Mouse (Mus musculus): ENCODE results near the gene 6430571L13Rik. TPM values are rescaled to one million over a fixed set of nuclear protein-coding genes. Genes with fewer than 3 reads are reported as not detected.
"Not testable (repeated sequence)": the region's sequence is repeated elsewhere in the genome, so short reads cannot be mapped to it uniquely, and the experiment has no call there.

Gene 6430571L13Rik
- total RNA-seq, 2 experiments from 2014 or later = 2.5 to 3.2 TPM

DNA sequence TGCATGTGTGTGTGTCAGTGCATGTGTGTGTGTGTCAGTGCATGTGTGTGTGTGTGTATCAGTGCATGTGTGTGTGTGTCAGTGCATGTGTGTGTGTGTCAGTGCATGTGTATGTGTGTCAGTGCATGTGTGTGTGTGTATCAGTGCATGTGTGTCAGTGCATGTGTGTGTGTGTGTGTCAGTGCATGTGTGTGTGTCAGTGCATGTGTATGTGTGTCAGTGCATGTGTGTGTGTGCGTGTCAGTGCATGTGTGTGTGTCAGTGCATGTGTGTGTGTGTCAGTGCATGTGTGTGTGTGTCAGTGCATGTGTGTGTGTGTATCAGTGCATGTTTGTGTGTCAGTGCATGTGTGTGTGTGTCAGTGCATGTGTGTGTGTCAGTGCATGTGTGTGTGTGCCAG, 33.7 kb upstream of the 6430571L13Rik start:
- not testable (repeated sequence) for DNase-seq (ENCODE audit: low spot score in 2 of 2)

DNA sequence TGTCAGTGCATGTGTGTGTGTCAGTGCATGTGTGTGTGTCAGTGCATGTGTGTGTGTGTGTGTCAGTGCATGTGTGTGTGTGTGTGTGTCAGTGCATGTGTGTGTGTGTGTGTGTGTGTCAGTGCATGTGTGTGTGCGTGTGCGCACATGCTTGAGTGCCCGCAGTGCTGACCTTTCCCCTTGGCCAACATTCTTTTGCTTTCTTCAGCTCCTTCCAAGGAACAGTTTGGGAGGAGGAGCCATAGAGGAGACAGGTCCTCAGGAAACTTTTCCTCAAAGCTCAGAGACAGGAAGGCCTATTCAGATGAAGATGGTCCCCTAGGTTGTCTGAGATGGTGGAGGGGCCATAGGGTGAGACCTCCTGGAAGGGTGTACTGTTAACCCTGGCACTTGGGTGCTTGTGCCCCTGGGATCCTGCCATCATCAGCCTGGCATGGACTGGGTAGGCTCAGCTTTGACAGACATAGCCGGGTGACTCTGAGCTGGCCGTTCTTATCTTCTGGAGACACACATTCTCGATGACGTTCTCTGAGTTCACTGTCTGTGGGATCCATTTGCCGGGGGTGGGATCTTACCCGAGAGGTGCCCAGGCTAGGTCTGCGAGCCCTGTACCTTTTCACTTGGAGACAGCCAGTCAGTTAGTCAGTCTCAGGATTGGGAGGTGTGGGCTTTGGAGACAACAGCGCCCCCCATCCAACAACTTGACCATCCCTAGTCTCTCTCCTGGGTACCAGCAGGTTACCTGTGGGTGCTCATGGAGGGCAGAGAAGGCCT, 33.1 kb upstream of the 6430571L13Rik start:
- DNase-seq (ENCODE audit: low spot score in 2 of 2) = no peak

- peak in 1 of 2 experiments; percentile 40 for DNase-seq (ENCODE audit: low spot score in 2 of 2)
These were observed 32.5 kb upstream of the 6430571L13Rik start for GRCm38 (mm10) chr9:107307886-107308285.

- no peak for DNase-seq (ENCODE audit: low spot score in 2 of 2)
These were observed 31.9 kb upstream of the 6430571L13Rik start for GRCm38 (mm10) chr9:107308346-107309000.

DNA sequence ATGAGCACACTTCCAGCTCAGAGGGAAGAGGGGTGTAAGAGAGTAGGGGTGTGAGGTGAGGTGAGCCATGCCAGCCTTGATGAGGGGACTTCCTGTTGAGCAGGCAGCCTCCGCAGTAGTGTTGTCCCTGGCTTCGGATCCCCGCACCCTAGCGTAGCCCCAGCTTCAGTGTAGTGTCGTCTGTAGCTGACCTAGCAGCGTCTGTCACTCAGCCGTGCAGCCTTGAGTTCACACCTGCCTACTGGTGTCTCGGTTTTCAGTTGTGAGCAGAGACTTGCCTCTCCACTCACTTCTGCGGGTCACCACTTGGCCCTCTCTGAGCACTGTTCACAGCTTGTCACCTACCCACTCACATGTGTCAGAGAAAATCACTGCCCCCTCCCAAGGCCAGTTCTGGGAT, 31.2 kb upstream of the 6430571L13Rik start:
- no peak for DNase-seq (ENCODE audit: low spot score in 2 of 2)

DNA sequence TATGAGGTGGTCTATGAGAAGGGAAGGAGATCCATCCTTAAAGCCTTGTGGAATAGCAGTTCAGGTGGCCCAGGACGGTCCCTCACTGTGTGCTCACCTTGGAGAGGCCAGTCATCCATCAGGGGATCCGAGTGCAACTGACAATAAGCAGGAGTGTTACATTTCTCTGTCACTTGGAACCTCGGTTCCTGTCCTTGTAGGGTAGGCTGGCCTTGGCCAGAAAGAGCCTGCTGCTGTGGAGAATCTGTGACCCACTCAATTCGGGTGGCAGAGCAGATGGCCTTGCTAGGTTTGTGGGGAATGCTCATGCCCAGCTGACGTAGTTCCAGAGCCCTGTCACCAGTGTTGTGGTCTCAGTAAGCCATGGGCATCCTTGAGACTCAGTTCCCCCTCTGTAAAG, 30.8 kb upstream of the 6430571L13Rik start:
- no peak for DNase-seq (ENCODE audit: low spot score in 2 of 2)

- no peak for DNase-seq (ENCODE audit: low spot score in 2 of 2)
These were observed 27.4 kb upstream of the 6430571L13Rik start for GRCm38 (mm10) chr9:107312811-107313584.

- no peak for DNase-seq (ENCODE audit: low spot score in 2 of 2)
These were observed 26.5 kb upstream of the 6430571L13Rik start for GRCm38 (mm10) chr9:107313926-107314325.

- no peak for DNase-seq (ENCODE audit: low spot score in 2 of 2)
These were observed 24.6 kb upstream of the 6430571L13Rik start for GRCm38 (mm10) chr9:107315791-107316190.

DNA sequence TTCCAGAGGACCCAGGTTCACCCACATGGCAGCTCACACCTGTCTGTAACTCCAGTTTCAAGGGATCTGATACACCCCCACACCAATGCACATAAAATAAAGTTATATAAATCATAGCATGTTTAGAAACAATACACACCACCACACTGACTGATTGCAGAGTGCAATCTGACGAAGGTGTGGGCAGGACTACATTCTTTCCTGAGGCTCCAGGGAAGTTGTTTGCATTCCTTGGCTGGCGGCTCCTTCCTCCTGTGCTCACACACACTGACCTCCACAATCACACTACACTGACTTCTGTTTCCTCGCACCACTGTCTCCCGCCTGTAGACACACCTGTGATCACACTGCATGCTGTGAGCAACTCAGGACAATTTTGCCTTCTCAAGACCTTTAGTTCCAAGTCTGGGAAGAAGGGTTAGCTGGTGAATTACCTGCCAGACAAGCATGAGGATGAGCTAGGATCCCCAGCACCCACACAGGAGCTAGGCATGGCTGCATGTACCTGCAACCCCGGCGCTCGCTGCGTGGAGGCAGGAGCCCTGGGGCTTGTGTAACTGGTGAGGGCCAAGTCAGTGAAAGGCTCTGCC, 17.8 kb upstream of the 6430571L13Rik start:
- no peak for DNase-seq (ENCODE audit: low spot score in 2 of 2)

- no peak for DNase-seq (ENCODE audit: low spot score in 2 of 2)
These were observed 16.8 kb upstream of the 6430571L13Rik start for GRCm38 (mm10) chr9:107323558-107323957.

DNA sequence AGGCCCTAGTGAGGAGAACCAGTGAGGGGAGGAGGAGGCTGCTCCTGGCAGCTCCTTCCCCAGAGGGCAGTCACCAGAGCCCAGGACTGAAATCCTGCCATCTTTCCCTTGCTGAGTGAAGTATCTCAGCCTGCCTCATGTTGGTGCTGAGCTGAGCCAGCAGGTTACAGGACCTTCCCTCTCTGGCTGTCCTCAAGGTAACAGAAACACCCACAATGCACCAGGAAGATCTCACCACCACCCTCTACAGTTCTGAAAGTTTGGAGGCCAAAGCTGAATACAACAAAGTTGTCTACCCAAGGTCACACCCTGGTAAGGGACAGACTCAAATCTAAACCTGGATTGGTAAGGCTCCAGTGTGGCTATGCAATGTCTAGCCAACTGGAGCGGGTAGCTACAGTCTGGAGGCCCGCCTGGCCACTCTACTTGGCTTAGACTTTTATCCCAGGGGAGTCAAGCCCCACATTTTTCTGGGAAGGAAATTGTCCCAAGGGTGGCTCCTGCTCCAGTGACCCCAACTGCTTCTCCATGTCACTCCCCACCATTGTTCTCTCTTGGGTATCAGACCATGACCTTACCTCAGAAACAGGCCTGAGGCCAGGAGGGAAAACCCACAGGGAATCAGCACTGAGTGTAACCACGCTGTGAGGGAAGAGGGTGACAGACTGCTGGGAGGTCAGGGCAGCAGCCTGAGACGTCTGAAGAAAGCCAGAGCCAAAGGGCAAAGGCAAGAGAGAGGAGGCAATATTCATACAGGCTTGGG, 15.4 kb upstream of the 6430571L13Rik start:
- no peak for DNase-seq (ENCODE audit: low spot score in 2 of 2)

GRCm38 (mm10) chr9:107325904-107326303, 14.5 kb upstream of the 6430571L13Rik start:
- no peak for DNase-seq (ENCODE audit: low spot score in 2 of 2)

DNA sequence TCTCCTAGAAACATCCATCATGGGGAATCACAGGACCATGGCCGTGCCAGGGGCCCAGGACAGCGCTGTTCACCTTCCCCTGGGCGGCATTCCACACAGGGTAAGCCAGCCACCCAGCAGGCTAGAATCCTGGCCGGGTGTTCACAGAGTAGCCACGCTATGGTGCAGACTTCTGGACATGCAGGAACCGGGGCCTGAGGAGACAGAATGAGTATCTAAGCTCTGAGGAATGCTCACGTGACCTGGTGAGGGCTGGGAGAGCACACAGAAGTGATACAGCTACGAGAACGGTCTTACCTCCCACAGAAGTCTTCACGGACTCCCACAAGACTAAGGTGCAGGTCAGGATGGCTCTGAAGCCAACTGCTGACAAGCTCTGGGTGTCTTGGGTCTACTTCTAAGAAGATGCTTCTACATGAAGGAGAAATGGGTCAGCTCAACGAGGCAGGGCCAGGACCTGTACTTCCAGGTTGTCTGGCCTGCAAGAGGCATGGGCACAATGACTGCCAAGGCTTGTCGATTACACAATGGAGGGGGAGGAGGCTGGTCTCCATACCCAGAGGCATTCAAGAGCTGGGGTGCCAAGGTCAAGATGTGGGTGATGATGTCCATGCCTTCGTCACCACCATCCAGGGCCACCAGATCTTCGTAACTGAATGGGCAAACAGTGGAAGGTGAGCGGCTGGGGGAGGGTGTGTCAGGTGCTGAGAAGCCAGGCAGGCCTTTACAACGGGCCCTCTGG, 12.4 kb upstream of the 6430571L13Rik start:
- DNase-seq (ENCODE audit: low spot score in 2 of 2) = no peak

DNA sequence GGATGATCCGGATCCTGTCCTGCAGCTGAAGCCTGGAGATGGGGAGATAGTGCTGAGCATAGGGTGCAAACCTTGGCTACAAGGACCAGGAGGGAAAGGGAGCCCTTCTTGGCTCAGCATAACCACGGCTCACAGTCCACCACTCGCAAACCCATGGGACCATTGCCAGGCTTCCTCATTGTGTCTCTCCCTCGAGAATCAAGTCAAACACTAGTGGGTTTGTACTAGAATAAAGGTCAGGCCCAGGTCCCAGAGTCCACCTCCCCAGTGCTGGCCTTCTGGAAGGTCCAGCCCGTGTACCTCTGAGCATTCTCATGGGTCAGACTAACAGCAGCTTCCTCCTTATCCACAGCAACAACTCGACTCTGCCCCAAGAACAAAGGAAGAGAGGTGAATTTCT, 9.6 kb upstream of the 6430571L13Rik start:
- DNase-seq (ENCODE audit: low spot score in 2 of 2) = no peak

- DNase-seq (ENCODE audit: low spot score in 2 of 2) = no peak
These were observed 6.7 kb upstream of the 6430571L13Rik start for GRCm38 (mm10) chr9:107333686-107334085.

DNA sequence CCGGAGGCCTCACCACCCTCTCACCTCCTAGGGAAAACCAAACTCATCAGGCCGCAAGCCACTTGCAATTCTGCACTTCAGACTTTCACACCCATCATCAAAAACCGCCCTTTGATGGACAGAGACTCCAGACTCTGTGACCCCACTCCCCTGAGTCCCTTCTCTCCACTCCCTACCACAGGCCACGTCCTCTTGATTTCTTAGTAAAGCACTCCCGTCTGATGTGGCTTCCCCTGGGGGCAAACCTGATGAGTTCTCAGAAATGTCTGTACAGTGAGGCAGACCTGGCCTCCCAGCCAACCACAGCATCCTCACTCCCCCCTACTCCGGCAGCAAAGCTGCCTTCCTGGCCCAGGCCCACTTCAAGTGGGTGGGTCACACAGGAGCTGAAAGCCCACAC, 6.0 kb upstream of the 6430571L13Rik start:
- DNase-seq (ENCODE audit: low spot score in 2 of 2) = no peak

- DNase-seq (ENCODE audit: low spot score in 2 of 2) = no peak
These were observed 5.4 kb upstream of the 6430571L13Rik start for GRCm38 (mm10) chr9:107335046-107335445.

GRCm38 (mm10) chr9:107335909-107336308, 4.5 kb upstream of the 6430571L13Rik start:
- DNase-seq (ENCODE audit: low spot score in 2 of 2) = peak; percentile 37 to 83

DNA sequence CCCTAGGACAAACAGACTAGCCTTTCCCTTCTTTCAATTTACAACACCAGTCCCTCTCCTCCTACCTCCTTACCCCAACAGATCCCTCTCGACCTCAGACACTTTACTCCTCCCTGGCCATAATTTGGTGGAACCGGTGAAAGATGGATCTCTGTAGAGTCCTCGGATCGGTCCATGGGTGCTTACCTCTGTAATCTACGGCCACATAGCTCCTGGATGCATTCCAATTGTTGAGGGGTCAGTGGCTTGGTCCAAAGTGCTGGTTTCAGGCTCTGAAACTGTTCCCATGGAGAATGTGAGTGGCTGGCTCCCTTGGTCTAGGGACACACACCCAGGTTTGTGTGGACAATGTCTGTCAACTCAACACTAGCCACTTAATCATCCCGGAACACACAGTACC, 4.0 kb upstream of the 6430571L13Rik start:
- DNase-seq (ENCODE audit: low spot score in 2 of 2) = no peak
